Mouse (Mus musculus) olfactory bulb, adult 2 months (tissue): ENCODE results near the gene Taf6l. TPM values are rescaled to one million over a fixed set of nuclear protein-coding genes. Genes with fewer than 3 reads are reported as not detected.
A peak's percentile ranks its signal among the peaks of the same experiment; 100 is the strongest.

Experiments
- H3K27ac ChIP-seq: fragments of 200-500 bp; 2 replicates; pipeline ENCODE4 v1.5.1; 2012; ENCODE audit warnings: low read depth, low read length; ENCODE audit not compliant: insufficient read depth
- H3K4me1 ChIP-seq: fragments of 200-500 bp; 2 replicates; pipeline ENCODE4 v1.6.1; 2012; ENCODE audit warnings: low read length; ENCODE audit not compliant: control insufficient read depth, insufficient read depth
- H3K4me3 ChIP-seq: fragments of 200-500 bp; 2 replicates; pipeline ENCODE4 v1.5.1; 2012; ENCODE audit warnings: mild to moderate bottlenecking, low read depth, low read length, moderate library complexity; ENCODE audit not compliant: insufficient read depth
- CTCF ChIP-seq: fragments of 200-500 bp; IDR thresholded peaks from 2 replicates; pipeline ENCODE4 v1.5.1; 2012; ENCODE audit warnings: low read depth, mild to moderate bottlenecking, low read length, moderate library complexity; ENCODE audit not compliant: insufficient read depth
- POLR2A ChIP-seq: fragments of 200-500 bp; IDR thresholded peaks from 2 replicates; pipeline ENCODE4 v1.6.1; 2012; ENCODE audit warnings: mild to moderate bottlenecking, low read depth, low read length, moderate library complexity; ENCODE audit not compliant: insufficient read depth
- WGBS: fragments of 180-500 bp; shearing (Covaris S2); methylation state at CpG from one replicate; pipeline ENCODE4 v1.1.7; 2018; 5-methylcytosine and 5-hydroxymethylcytosine counted together
- polyA plus RNA-seq: library from polyadenylated mRNA; stranded (reverse); fragments of >200 nt; gene quantifications from 2 replicates; pipeline ENCODE4 v1.2.4, GENCODE M21; 2012; ENCODE audit warnings: low replicate concordance; ENCODE audit not compliant: missing spikeins, insufficient read depth, insufficient read length

Gene Taf6l
- polyA plus RNA-seq, 1 experiment: not detected

- Histone ChIP-seq H3K4me3 (no peak overlapping the region), H3K4me1 (peaks cover 14% of the 10 kb centered on the region), H3K27ac (no peak overlapping the region)
- no peak for TF ChIP-seq POLR2A
- no peak for TF ChIP-seq CTCF
Observed at GRCm38 (mm10) chr19:8798947-8799315, 12.7 kb upstream of the Taf6l start.

GRCm38 (mm10) chr19:8798264-8798946, 12.2 kb upstream of the Taf6l start, which contains the start of gene Polr2g:
Gene Polr2g (minus strand): TSS chr19:8798577.
- peak within 1 kb of the TSS; percentile 71 for H3K4me3 ChIP-seq
- TF ChIP-seq POLR2A: peak; percentile 70
- TF ChIP-seq CTCF: no peak

GRCm38 (mm10) chr19:8790171-8790570, 4.0 kb upstream of the Taf6l start:
- Histone ChIP-seq H3K4me3 (no peak overlapping the region), H3K4me1 (no peaks in the 10 kb centered on the region), H3K27ac (no peak overlapping the region)
- no peak for TF ChIP-seq CTCF
- no peak for TF ChIP-seq POLR2A
- WGBS: 73% methylated on average over 7 of the region's 7 CpGs

More at GRCm38 (mm10) chr19:8798264-8798946, 12.2 kb upstream of the Taf6l start, which contains the start of gene Polr2g:
- Histone ChIP-seq H3K4me1 (peaks cover 8% of the 10 kb centered on the region), H3K27ac (0 out of 2 replicates have a peak within 1 kb of the TSS, but pooled peaks have one; percentile 53)
- WGBS: under 1% methylated on average over 25 of the region's 25 CpGs

GRCm38 (mm10) chr19:8789171-8789570, 3.0 kb upstream of the Taf6l start:
- H3K4me1 ChIP-seq: no peaks in the 10 kb centered on the region
- no peak overlapping the region for H3K27ac ChIP-seq
- WGBS: 38% methylated on average over 1 of the region's 1 CpGs
- TF ChIP-seq CTCF (no peak), POLR2A (no peak)
- H3K4me3 ChIP-seq: no peak overlapping the region

GRCm38 (mm10) chr19:8788521-8788920, 2.3 kb upstream of the Taf6l start:
- Histone ChIP-seq H3K4me3 (no peak overlapping the region), H3K4me1 (no peaks in the 10 kb centered on the region), H3K27ac (no peak overlapping the region)
- WGBS: 33% methylated on average over 3 of the region's 3 CpGs
- TF ChIP-seq CTCF (no peak), POLR2A (no peak)

GRCm38 (mm10) chr19:8774951-8775421, 11.2 kb downstream of the Taf6l start:
- peaks cover 16% of the 10 kb centered on the region for H3K4me1 ChIP-seq
- peak overlapping the region; percentile 88 for H3K27ac ChIP-seq
- TF ChIP-seq POLR2A (no peak), CTCF (no peak)
- H3K4me3 ChIP-seq: peak overlapping the region; percentile 91
- WGBS: 3% methylated on average over 20 of the region's 20 CpGs

GRCm38 (mm10) chr19:8774086-8774835, 12.0 kb downstream of the Taf6l start, which contains the start of gene Tmem179b:
Gene Tmem179b (minus strand): TSS chr19:8774467.
- Histone ChIP-seq H3K4me1 (peaks cover 16% of the 10 kb centered on the region), H3K4me3 (peak within 1 kb of the TSS; percentile 91), H3K27ac (peak within 1 kb of the TSS; percentile 88)
- under 1% methylated on average over 68 of the region's 68 CpGs for WGBS
- TF ChIP-seq POLR2A (peak; percentile 95), CTCF (no peak)

- TF ChIP-seq POLR2A (no peak), CTCF (no peak)
- Histone ChIP-seq H3K4me3 (no peak overlapping the region), H3K27ac (no peak overlapping the region), H3K4me1 (peaks cover 16% of the 10 kb centered on the region)
- WGBS: 60% methylated on average over 6 of the region's 6 CpGs
Observed at GRCm38 (mm10) chr19:8773409-8773808, 12.8 kb downstream of the Taf6l start.

GRCm38 (mm10) chr19:8772996-8773395, 13.2 kb downstream of the Taf6l start:
- TF ChIP-seq POLR2A (no peak), CTCF (no peak)
- H3K4me1 ChIP-seq: peaks cover 16% of the 10 kb centered on the region
- 77% methylated on average over 5 of the region's 5 CpGs for WGBS
- H3K27ac ChIP-seq: no peak overlapping the region
- H3K4me3 ChIP-seq: no peak overlapping the region
